Mouse (Mus musculus) lung, embryonic 16.5 days (tissue): ENCODE data around the gene Piga. TPM values are rescaled to one million over a fixed set of nuclear protein-coding genes. Genes with fewer than 3 reads are reported as not detected.

Experiments used
- ATAC-seq: fragments of 200-750 bp; cut with Nextera tagmentation; 2 replicates; pipeline ENCODE4 v1.8.0; 2017; ENCODE audit warnings: low read depth, mild to moderate bottlenecking, moderate library complexity
- H3K27ac ChIP-seq: fragments of 300-500 bp; sonication (generic); 2 replicates; pipeline ENCODE4 v1.5.1; 2014; ENCODE audit warnings: mild to moderate bottlenecking, control low read depth, low read length
- H3K27me3 ChIP-seq: fragments of 300-500 bp; sonication (generic); 2 replicates; pipeline ENCODE4 v1.6.1; 2014; ENCODE audit warnings: low read depth, low read length, mixed read lengths; ENCODE audit not compliant: control insufficient read depth, insufficient read depth
- H3K36me3 ChIP-seq: fragments of 300-500 bp; sonication (generic); 2 replicates; pipeline ENCODE4 v1.6.1; 2014; ENCODE audit warnings: low read length; ENCODE audit not compliant: control insufficient read depth, insufficient read depth
- H3K4me1 ChIP-seq: fragments of 300-500 bp; sonication (generic); replicated peaks from 2 replicates; pipeline ENCODE4 v1.6.1; 2014; ENCODE audit warnings: low read length, mixed read lengths; ENCODE audit not compliant: control insufficient read depth, insufficient read depth
- H3K4me2 ChIP-seq: fragments of 300-500 bp; sonication (generic); 2 replicates; pipeline ENCODE4 v1.6.1; 2014; ENCODE audit warnings: low read depth, low read length, control low read depth
- H3K4me3 ChIP-seq: fragments of 300-500 bp; sonication (generic); 2 replicates; pipeline ENCODE4 v1.5.1; 2014; ENCODE audit warnings: mild to moderate bottlenecking, low read length, control low read depth
- H3K9ac ChIP-seq: fragments of 300-500 bp; sonication (generic); 2 replicates; pipeline ENCODE4 v1.6.1; 2014; ENCODE audit warnings: low read length, control low read depth
- H3K9me3 ChIP-seq: fragments of 300-500 bp; sonication (generic); 2 replicates; pipeline ENCODE4 v1.6.1; 2016; ENCODE audit warnings: low read length; ENCODE audit not compliant: control insufficient read depth
- WGBS: fragments of 180-500 bp; shearing (Covaris S2); extraction: QIAGEN DNeasy Blood & Tissue Kit; methylation state at CpG from one replicate; pipeline ENCODE4 v1.1.7; 2014; 5-methylcytosine and 5-hydroxymethylcytosine counted together
- polyA plus RNA-seq: library from polyadenylated mRNA; unstranded; fragments of >200 nt; fragmentation: Nextera tagmentation; extraction: Ambion mirVana; gene quantifications from 2 replicates; pipeline ENCODE4 v1.2.1, GENCODE M21; 2015

Piga gene
- polyA plus RNA-seq = 20.3 and 22.0 TPM in 2 replicates

GRCm38 (mm10) chrX:164419471-164419939 is at the start of gene Piga:
Gene Piga (plus strand): TSS chrX:164419787.
- Histone ChIP-seq H3K27me3 (0 out of 2 replicates have a peak, but pooled peaks cover 1% of the 10 kb centered on the region), H3K27ac (peak within 1 kb of the TSS; percentile 71), H3K4me2 (peak within 1 kb of the TSS; percentile 66), H3K9me3 (no peaks in the 10 kb centered on the region), H3K9ac (peak within 1 kb of the TSS; percentile 79), H3K4me1 (peaks cover 4% of the 10 kb centered on the region; the same call in 1 of the 2 replicates), H3K4me3 (peak within 1 kb of the TSS; percentile 72), H3K36me3 (peaks cover 4% of the 10 kb centered on the region; the same call in 1 of the 2 replicates)
- WGBS = 16% methylated on average over 33 of the region's 40 CpGs
- peak; percentile 99 for ATAC-seq

- Histone ChIP-seq H3K27ac (peak overlapping the region; percentile 31; the same call in 1 of the 2 replicates), H3K9ac (no peak overlapping the region), H3K4me3 (no peak overlapping the region), H3K27me3 (no peaks in the 10 kb centered on the region), H3K36me3 (no peaks in the 10 kb centered on the region), H3K4me1 (no peaks in the 10 kb centered on the region), H3K9me3 (no peaks in the 10 kb centered on the region), H3K4me2 (no peak overlapping the region)
- 48% methylated on average over 3 of the region's 3 CpGs for WGBS
- no peak for ATAC-seq
Observed at GRCm38 (mm10) chrX:164370576-164370975, 49.0 kb upstream of the Piga start.

DNA sequence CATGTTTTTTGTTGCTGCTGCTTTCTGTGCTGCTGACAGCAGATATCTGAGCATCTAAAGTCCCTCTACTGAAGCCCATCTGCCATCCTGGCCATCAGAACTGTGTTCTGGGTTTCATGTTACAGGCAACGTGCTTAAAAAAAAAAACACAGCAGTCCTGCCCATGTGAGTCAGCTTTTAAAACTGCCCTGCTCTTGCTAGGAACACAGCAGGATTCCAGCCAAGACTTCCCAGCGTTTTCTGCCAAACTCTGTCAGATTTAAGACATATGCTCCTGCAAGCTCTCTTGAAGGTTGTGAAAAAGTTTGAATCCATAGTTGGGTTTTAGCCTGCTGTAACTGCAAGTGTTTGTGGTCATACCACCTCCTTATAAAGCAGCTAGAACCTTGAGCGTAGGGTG is 46.5 kb upstream of the Piga start, which contains the start of gene Vegfd:
Gene Vegfd, plus strand, starts transcription at position 298 of the 400 bp plus-strand sequence.
- Histone ChIP-seq H3K4me2 (peak within 1 kb of the TSS; percentile 16; the same call in 1 of the 2 replicates), H3K27me3 (no peaks in the 10 kb centered on the region), H3K4me1 (no peaks in the 10 kb centered on the region), H3K9me3 (no peaks in the 10 kb centered on the region), H3K4me3 (peak within 1 kb of the TSS; percentile 39), H3K36me3 (no peaks in the 10 kb centered on the region), H3K27ac (peak within 1 kb of the TSS; percentile 64), H3K9ac (peak within 1 kb of the TSS; percentile 26; the same call in 1 of the 2 replicates)
- 28% methylated on average over 3 of the region's 3 CpGs for WGBS
- peak; percentile 69 for ATAC-seq

DNA sequence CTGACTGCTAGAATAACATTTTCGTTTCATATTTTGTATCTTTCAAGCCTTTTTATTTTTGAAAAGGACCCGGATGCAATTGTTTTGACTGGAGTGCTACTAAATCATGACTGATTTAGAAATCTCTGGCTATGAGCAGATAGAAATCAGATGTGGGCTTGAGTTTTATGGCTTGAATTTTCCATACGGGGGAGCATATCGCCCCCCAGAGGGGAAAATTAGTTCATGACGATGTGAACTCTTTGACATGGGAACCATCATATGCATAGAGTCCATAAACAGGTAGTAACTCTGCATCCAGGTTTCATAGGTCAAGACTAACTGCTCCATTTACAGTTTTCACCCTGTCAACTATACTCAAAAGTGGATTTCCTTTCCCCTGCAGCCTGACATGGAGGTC is 45.0 kb upstream of the Piga start:
- H3K9ac ChIP-seq = no peak overlapping the region
- H3K27me3 ChIP-seq = no peaks in the 10 kb centered on the region
- ATAC-seq = peak; percentile 28; the same call in 1 of the 2 replicates
- peak overlapping the region; percentile 32; the same call in 1 of the 2 replicates for H3K4me2 ChIP-seq
- H3K36me3 ChIP-seq = no peaks in the 10 kb centered on the region
- peak overlapping the region; percentile 39 for H3K4me3 ChIP-seq
- H3K4me1 ChIP-seq = no peaks in the 10 kb centered on the region
- peak overlapping the region; percentile 63 for H3K27ac ChIP-seq
- no peaks in the 10 kb centered on the region for H3K9me3 ChIP-seq
- 45% methylated on average over 5 of the region's 5 CpGs for WGBS

DNA sequence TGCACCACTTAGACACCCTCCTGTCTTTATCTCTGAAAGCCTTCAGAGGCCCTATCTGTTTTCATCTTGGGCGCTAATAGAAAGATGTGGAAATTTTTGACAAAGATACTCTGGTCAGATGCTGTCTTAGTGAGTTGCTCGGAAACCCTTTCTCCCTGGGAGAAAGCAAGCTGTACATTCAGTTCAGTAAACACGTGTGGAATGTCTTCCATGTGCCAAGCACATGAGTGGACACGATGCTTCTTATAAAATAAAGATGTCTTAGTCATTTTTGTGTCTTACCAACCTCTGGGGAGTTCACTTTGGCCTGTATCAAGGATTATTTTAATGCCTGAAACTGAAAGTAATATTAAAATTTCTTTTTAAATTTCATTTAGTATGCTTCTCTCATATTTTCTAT is 39.9 kb upstream of the Piga start:
- Histone ChIP-seq H3K4me3 (no peak overlapping the region), H3K27me3 (no peaks in the 10 kb centered on the region), H3K4me2 (no peak overlapping the region), H3K9me3 (no peaks in the 10 kb centered on the region), H3K4me1 (no peaks in the 10 kb centered on the region), H3K9ac (no peak overlapping the region), H3K36me3 (no peaks in the 10 kb centered on the region), H3K27ac (peak overlapping the region; percentile 55)
- 47% methylated on average over 4 of the region's 4 CpGs for WGBS
- no peak for ATAC-seq

- Histone ChIP-seq H3K9me3 (no peaks in the 10 kb centered on the region), H3K4me1 (no peaks in the 10 kb centered on the region), H3K4me3 (peak overlapping the region; percentile 46), H3K9ac (peak overlapping the region; percentile 20; the same call in 1 of the 2 replicates), H3K4me2 (peak overlapping the region; percentile 68), H3K27ac (peak overlapping the region; percentile 78), H3K27me3 (no peaks in the 10 kb centered on the region), H3K36me3 (no peaks in the 10 kb centered on the region)
- peak; percentile 98 for ATAC-seq
- 9% methylated on average over 28 of the region's 33 CpGs for WGBS
Observed at GRCm38 (mm10) chrX:164381618-164382408, 37.8 kb upstream of the Piga start.

DNA sequence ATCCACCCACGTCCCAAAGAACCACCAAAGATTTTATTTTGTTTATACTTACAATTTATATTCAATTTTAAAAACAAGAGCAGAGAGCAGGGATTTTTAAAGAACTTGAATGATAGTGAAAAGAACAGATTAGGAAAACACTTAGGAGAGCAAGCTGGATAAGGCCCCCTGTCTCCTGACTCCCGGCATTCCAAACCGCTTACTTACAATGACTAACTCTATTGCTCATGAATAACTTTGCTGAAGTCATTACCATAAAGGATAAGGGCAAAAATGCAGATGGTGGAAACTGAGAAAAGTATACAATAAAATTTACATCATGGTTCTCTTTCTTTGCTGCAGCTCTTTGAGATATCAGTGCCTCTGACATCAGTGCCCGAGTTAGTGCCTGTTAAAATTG is 25.5 kb upstream of the Piga start:
- ATAC-seq = no peak
- H3K27me3 ChIP-seq = no peaks in the 10 kb centered on the region
- H3K4me3 ChIP-seq = no peak overlapping the region
- 74% methylated on average over 4 of the region's 4 CpGs for WGBS
- no peak overlapping the region for H3K4me2 ChIP-seq
- no peaks in the 10 kb centered on the region for H3K36me3 ChIP-seq
- no peak overlapping the region for H3K27ac ChIP-seq
- H3K9me3 ChIP-seq = no peaks in the 10 kb centered on the region
- H3K4me1 ChIP-seq = no peaks in the 10 kb centered on the region
- H3K9ac ChIP-seq = no peak overlapping the region

DNA sequence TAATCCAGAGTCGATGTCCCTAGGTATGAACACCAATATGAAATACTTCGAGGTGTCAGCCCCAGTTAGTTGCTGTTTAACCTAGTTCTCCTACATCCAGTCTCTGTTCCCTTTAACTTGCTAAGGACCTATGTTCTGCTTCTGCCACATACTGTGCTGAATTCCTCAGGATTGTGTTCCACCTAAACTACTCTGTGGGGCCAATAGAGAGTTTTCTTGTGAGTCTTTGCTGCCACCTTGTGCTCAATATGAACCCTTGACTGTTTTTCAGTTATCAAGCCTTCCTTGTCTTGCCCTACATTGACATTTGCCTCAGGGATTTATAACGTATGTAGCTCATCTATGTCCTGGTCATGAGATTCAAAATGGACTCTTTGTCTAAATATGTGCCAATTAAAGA is 21.1 kb upstream of the Piga start:
- no peaks in the 10 kb centered on the region for H3K4me1 ChIP-seq
- no peak overlapping the region for H3K9ac ChIP-seq
- H3K4me3 ChIP-seq = no peak overlapping the region
- no peaks in the 10 kb centered on the region for H3K9me3 ChIP-seq
- ATAC-seq = peak; percentile 52; the same call in 1 of the 2 replicates
- H3K27ac ChIP-seq = no peak overlapping the region
- no peaks in the 10 kb centered on the region for H3K27me3 ChIP-seq
- no peaks in the 10 kb centered on the region for H3K36me3 ChIP-seq
- H3K4me2 ChIP-seq = no peak overlapping the region
- 54% methylated on average over 3 of the region's 3 CpGs for WGBS

GRCm38 (mm10) chrX:164405080-164405649 is 14.4 kb upstream of the Piga start:
- Histone ChIP-seq H3K9me3 (no peaks in the 10 kb centered on the region), H3K4me3 (no peak overlapping the region), H3K4me2 (no peak overlapping the region), H3K4me1 (0 out of 2 replicates have a peak, but pooled peaks cover 6% of the 10 kb centered on the region), H3K27me3 (no peaks in the 10 kb centered on the region; the same call in 1 of the 2 replicates), H3K36me3 (no peaks in the 10 kb centered on the region), H3K27ac (0 out of 2 replicates have a peak overlapping the region, but pooled peaks have one; percentile 15), H3K9ac (no peak overlapping the region)
- ATAC-seq = peak; percentile 73
